Mouse (Mus musculus) embryonic facial prominence, embryonic 14.5 days (tissue): Measurements from ENCODE around the gene Zcchc12. TPM values are rescaled to one million over a fixed set of nuclear protein-coding genes. Genes with fewer than 3 reads are reported as not detected.

Experiments
- ATAC-seq: fragments of 200-750 bp; cut with Nextera tagmentation; 2 replicates; pipeline ENCODE4 v1.8.0; 2017; ENCODE audit warnings: low read depth, moderate number of reproducible peaks, moderate TSS enrichment
- DNase-seq: peaks from one replicate; pipeline ENCODE4 v3.0.0-alpha.2; 2015; ENCODE audit warnings: low spot score
- H3K27ac ChIP-seq: fragments of 300-500 bp; sonication (generic); replicated peaks from 2 replicates; pipeline ENCODE4 v1.5.1; 2014; ENCODE audit warnings: low read depth, mild to moderate bottlenecking, low read length, moderate library complexity
- H3K27me3 ChIP-seq: fragments of 300-500 bp; sonication (generic); replicated peaks from 2 replicates; pipeline ENCODE4 v1.6.1; 2014; ENCODE audit warnings: low read length; ENCODE audit not compliant: control insufficient read depth, insufficient read depth
- H3K36me3 ChIP-seq: fragments of 300-500 bp; sonication (generic); 2 replicates; pipeline ENCODE4 v1.6.1; 2014; ENCODE audit warnings: low read length, mixed read lengths; ENCODE audit not compliant: control insufficient read depth, insufficient read depth
- H3K4me1 ChIP-seq: fragments of 300-500 bp; sonication (generic); 2 replicates; pipeline ENCODE4 v1.6.1; 2014; ENCODE audit warnings: antibody characterized with exemption, low read length; ENCODE audit not compliant: control insufficient read depth, insufficient read depth
- H3K4me2 ChIP-seq: fragments of 300-500 bp; sonication (generic); 2 replicates; pipeline ENCODE4 v1.6.1; 2014; ENCODE audit warnings: low read depth, mild to moderate bottlenecking, low read length, moderate library complexity, mixed read lengths
- H3K4me3 ChIP-seq: fragments of 300-500 bp; sonication (generic); 2 replicates; pipeline ENCODE4 v1.5.1; 2014; ENCODE audit warnings: low read depth, mild to moderate bottlenecking, low read length
- H3K9ac ChIP-seq: fragments of 300-500 bp; sonication (generic); 2 replicates; pipeline ENCODE4 v1.6.1; 2014; ENCODE audit warnings: low read depth, mild to moderate bottlenecking, low read length, moderate library complexity, mixed read lengths
- H3K9me3 ChIP-seq: fragments of 300-500 bp; sonication (generic); 2 replicates; pipeline ENCODE4 v1.6.1; 2016; ENCODE audit warnings: low read length; ENCODE audit not compliant: control insufficient read depth
- WGBS: fragments of 180-500 bp; shearing (Covaris S2); extraction: QIAGEN DNeasy Blood & Tissue Kit; methylation state at CpG from one replicate; pipeline ENCODE4 v1.1.7; 2014; 5-methylcytosine and 5-hydroxymethylcytosine counted together
- polyA plus RNA-seq: library from polyadenylated mRNA; unstranded; fragments of >200 nt; fragmentation: Nextera tagmentation; extraction: Ambion mirVana; gene quantifications from 2 replicates; pipeline ENCODE4 v1.2.1, GENCODE M21; 2014

Gene Zcchc12
- 9.0 and 9.7 TPM in 2 replicates for polyA plus RNA-seq

DNA sequence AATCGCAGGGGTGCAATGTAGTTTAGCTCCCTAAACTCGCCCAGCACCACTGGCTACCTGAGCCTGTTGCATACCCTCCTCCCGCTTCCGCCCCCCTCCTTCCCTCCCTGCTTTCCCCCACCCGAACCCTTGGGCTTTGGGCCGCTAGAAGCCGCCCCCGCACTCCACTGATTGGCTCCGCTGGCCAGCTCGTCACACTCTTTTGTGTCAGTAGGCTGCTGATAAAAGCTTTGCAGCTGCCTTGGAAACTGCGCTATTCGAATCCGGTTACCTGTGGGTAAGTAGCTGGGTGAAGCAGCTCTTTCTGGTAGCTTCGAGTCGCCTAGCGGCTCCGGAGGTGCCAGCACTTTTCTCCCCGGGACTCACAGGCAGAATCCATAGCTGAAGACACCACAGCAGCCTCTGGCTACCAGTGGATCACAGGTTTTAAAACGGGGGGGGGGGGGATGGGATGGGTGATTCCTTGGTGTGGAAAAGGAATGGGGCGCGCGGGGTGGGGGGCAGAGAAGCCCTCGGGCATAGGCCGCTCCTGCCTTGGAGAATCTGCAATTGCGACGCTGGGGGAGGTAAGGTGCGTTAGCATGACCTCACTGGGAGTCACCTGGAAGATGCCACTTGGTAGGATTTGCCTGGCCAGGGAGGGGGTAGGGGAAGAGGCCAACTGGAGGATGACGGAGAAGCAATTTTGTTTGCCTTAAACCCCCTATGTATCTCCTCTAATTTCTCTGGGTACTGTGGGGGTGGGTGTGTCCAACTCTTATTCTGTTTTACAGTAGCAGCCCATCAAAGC is at the start of gene Zcchc12:
Gene Zcchc12, plus strand, starts transcription at position 169 of the 790 bp plus-strand sequence.
- H3K4me2 ChIP-seq = peak within 1 kb of the TSS; percentile 52
- H3K27ac ChIP-seq = no peak within 1 kb of the TSS
- H3K4me3 ChIP-seq = peak within 1 kb of the TSS; percentile 25
- peaks cover 3% of the 10 kb centered on the region; the same call in 1 of the 2 replicates for H3K27me3 ChIP-seq
- DNase-seq (peak; percentile 65), ATAC-seq (peak; percentile 82)
- H3K9ac ChIP-seq = 0 out of 2 replicates have a peak within 1 kb of the TSS, but pooled peaks have one; percentile 5
- 24% methylated on average over 23 of the region's 28 CpGs for WGBS
- H3K9me3 ChIP-seq = no peaks in the 10 kb centered on the region
- H3K36me3 ChIP-seq = no peaks in the 10 kb centered on the region
- no peaks in the 10 kb centered on the region for H3K4me1 ChIP-seq

- no peak overlapping the region for H3K4me3 ChIP-seq
- H3K27ac ChIP-seq = no peak overlapping the region
- H3K9ac ChIP-seq = no peak overlapping the region
- H3K4me1 ChIP-seq = no peaks in the 10 kb centered on the region
- DNase-seq (no peak), ATAC-seq (no peak)
- H3K4me2 ChIP-seq = no peak overlapping the region
- no peaks in the 10 kb centered on the region for H3K27me3 ChIP-seq
- H3K36me3 ChIP-seq = no peaks in the 10 kb centered on the region
- WGBS = 58% methylated on average over 4 of the region's 4 CpGs
- H3K9me3 ChIP-seq = no peaks in the 10 kb centered on the region
Measured at GRCm38 (mm10) chrX:36146746-36147145, 49.0 kb upstream of the Zcchc12 start.

DNA sequence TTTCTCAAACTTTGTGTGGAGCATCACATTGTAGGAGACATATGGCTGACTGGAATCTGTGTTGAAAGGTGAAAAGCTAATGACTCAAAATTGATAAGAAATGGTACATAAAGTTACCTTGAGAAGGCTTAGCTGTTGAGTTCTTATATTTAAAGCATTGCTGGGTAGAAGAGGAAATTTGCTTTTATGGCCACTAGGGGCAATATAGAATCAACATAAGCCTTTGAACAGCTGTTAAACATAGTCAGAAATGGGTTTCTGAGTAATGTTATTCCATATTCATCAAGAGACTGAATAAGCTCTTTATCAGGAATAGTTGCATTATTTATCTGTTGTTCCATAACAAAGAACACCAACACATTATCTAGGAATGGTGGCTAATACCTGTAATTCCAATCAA is 45.6 kb upstream of the Zcchc12 start:
- Histone ChIP-seq H3K27ac (no peak overlapping the region), H3K4me1 (no peaks in the 10 kb centered on the region), H3K9me3 (no peaks in the 10 kb centered on the region), H3K36me3 (no peaks in the 10 kb centered on the region), H3K4me2 (no peak overlapping the region), H3K27me3 (no peaks in the 10 kb centered on the region), H3K4me3 (no peak overlapping the region), H3K9ac (no peak overlapping the region)
- no peak for DNase-seq
- ATAC-seq = no peak

DNA sequence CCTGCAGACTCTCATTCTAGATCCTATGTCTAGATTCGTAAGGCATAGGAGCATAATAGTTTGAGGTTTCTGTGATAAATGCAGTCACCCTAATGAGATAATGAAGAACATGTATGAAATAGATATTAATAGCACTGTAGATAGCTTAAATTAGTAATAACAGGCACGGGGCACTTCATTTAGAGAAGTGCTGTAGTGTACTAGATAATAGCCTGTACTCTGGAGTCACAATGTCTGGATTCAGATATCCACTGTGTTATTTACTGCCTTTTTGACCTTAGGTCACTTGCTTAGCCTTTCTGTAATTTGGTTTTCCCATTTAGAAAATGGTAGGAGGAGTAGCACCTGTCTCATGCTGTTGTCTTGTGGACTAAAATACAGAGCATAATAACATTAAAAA is 39.0 kb upstream of the Zcchc12 start:
- ATAC-seq (no peak), DNase-seq (no peak)
- WGBS = 69% methylated on average over 2 of the region's 2 CpGs
- Histone ChIP-seq H3K27ac (no peak overlapping the region), H3K27me3 (no peaks in the 10 kb centered on the region), H3K9me3 (no peaks in the 10 kb centered on the region), H3K4me2 (no peak overlapping the region), H3K9ac (no peak overlapping the region), H3K4me3 (no peak overlapping the region), H3K36me3 (no peaks in the 10 kb centered on the region), H3K4me1 (no peaks in the 10 kb centered on the region)

- H3K4me2 ChIP-seq = no peak overlapping the region
- H3K36me3 ChIP-seq = no peaks in the 10 kb centered on the region
- no peaks in the 10 kb centered on the region for H3K27me3 ChIP-seq
- no peak overlapping the region for H3K4me3 ChIP-seq
- H3K9ac ChIP-seq = no peak overlapping the region
- WGBS = 36% methylated on average over 4 of the region's 4 CpGs
- DNase-seq (no peak), ATAC-seq (no peak)
- no peaks in the 10 kb centered on the region for H3K4me1 ChIP-seq
- no peak overlapping the region for H3K27ac ChIP-seq
- no peaks in the 10 kb centered on the region for H3K9me3 ChIP-seq
Measured at GRCm38 (mm10) chrX:36161567-36161966, 34.1 kb upstream of the Zcchc12 start.

DNA sequence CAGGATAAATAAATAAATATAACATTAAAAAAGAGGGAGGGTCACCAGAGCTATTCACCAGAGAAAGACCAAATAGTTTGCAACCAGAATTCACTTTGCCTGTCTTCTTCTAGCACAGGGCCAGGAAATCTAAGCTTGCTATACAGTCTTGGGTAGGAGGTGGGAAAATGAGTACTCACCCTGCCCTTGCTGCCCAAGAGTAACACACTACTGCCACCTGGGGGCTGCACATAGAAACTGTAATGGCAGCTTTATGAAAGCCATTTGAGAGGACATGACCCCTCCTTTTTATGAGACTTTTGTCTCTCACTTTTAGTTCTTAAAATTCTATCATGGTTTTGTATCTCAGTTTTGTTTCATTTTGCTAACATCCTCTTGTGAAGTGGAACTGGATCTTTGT is 12.1 kb upstream of the Zcchc12 start:
- no peak for ATAC-seq
- Histone ChIP-seq H3K27me3 (no peaks in the 10 kb centered on the region), H3K9me3 (no peaks in the 10 kb centered on the region), H3K9ac (no peak overlapping the region), H3K4me1 (no peaks in the 10 kb centered on the region), H3K27ac (no peak overlapping the region), H3K4me2 (no peak overlapping the region), H3K36me3 (no peaks in the 10 kb centered on the region), H3K4me3 (no peak overlapping the region)
- DNase-seq = peak; percentile 53

GRCm38 (mm10) chrX:36186036-36186435 is 9.7 kb upstream of the Zcchc12 start:
- H3K9me3 ChIP-seq = no peaks in the 10 kb centered on the region
- DNase-seq (no peak), ATAC-seq (no peak)
- H3K36me3 ChIP-seq = no peaks in the 10 kb centered on the region
- H3K27me3 ChIP-seq = no peaks in the 10 kb centered on the region
- no peak overlapping the region for H3K4me2 ChIP-seq
- H3K4me1 ChIP-seq = no peaks in the 10 kb centered on the region
- H3K4me3 ChIP-seq = no peak overlapping the region
- 56% methylated on average over 5 of the region's 5 CpGs for WGBS
- no peak overlapping the region for H3K27ac ChIP-seq
- no peak overlapping the region for H3K9ac ChIP-seq

DNA sequence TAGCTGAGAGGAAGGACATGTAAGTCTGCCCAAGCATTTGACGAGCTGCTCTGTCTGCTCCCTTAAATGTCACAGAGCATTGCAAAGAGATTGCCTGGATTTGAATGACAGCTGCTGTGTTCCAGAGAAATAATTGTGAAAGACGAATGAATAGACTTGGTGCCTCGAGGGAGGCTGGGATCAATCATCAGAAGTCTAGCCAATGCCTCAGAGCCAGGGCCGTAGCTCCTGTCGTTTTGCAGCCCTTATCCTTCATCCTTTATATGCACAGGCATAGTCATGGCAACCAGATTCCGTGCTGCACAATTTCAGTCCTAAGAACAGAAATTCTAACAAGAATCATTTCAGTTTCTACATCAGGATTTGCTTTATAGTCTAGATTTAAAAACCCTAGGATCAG is 9.3 kb upstream of the Zcchc12 start:
- Histone ChIP-seq H3K9me3 (no peaks in the 10 kb centered on the region), H3K9ac (no peak overlapping the region)
- no peak for ATAC-seq

DNA sequence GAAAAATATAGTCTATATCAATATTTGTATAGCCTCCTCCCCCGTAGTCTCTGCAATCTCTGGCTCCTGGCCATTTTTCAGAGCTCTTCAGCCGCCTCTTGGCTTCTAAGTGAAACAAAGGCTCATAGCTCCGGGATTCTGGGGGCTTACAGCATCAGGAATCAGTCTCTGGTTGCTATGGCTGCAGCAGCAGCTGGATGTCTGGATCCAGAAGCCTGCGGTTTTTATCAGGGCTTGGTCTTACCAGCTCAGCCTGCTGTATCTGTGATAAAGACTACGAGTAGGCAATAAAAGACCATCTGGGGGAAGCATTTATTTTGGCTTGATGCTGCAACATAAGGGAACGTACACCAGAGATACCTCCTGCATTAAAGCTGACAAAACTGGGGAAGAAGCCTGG is 1.8 kb upstream of the Zcchc12 start:
- DNase-seq (peak; percentile 80), ATAC-seq (peak; percentile 54)
- Histone ChIP-seq H3K9ac (no peak overlapping the region), H3K27me3 (peaks cover 3% of the 10 kb centered on the region; the same call in 1 of the 2 replicates), H3K9me3 (no peaks in the 10 kb centered on the region), H3K4me2 (no peak overlapping the region), H3K36me3 (no peaks in the 10 kb centered on the region), H3K4me1 (no peaks in the 10 kb centered on the region), H3K4me3 (no peak overlapping the region), H3K27ac (no peak overlapping the region)
- 35% methylated on average over 6 of the region's 6 CpGs for WGBS

More for the DNA sequence above, 9.3 kb upstream of the Zcchc12 start:
- Histone ChIP-seq H3K27ac (no peak overlapping the region), H3K36me3 (no peaks in the 10 kb centered on the region), H3K4me2 (no peak overlapping the region), H3K4me3 (no peak overlapping the region), H3K4me1 (no peaks in the 10 kb centered on the region), H3K27me3 (no peaks in the 10 kb centered on the region)
- no peak for DNase-seq
- WGBS = 39% methylated on average over 6 of the region's 6 CpGs
